Mouse (Mus musculus): ENCODE measurements around the gene Copb1.

GRCm38 (mm10) chr7:114275372-114276004 lies 21.0 kb upstream of the Copb1 start:
- no peak for TF ChIP-seq POLR2A (IDR thresholded peaks at IDR 0.05; ENCODE audit: low read depth, low read length)
- no peak for TF ChIP-seq CTCF (conservative IDR thresholded peaks at IDR 0.05; ENCODE audit: insufficient read depth, insufficient read length, low read depth, low read length)
